Mouse (Mus musculus): ENCODE measurements around the gene Golga2.

Gene Golga2

GRCm38 (mm10) chr2:32287334-32287840 lies at the start of gene Golga2:
TSS of gene Golga2 (plus strand) at chr2:32287384.
- in situ Hi-C loops (cut with MboI, MseI) = no loop called here

DNA sequence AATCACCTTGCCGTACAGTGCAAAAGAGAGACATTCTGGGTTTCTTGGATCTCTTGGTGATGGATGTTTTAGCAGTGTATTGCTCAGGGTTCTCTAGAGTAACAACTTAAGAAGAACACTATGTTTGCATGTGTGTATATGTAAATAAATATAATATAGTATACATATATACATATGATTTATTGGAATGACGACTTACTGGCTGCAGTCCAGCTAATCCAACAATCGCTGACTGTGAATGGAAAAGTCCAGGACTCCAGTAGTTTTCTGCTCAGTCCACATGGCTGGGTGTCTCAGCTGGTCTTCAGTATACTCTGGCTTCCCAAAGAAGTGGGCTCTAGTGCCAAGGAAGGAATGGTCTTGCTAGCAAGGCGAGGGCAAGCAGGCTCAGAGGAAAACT lies 49.6 kb upstream of the Golga2 start:
- in situ Hi-C loops (cut with MboI, MseI) = no loop called here

DNA sequence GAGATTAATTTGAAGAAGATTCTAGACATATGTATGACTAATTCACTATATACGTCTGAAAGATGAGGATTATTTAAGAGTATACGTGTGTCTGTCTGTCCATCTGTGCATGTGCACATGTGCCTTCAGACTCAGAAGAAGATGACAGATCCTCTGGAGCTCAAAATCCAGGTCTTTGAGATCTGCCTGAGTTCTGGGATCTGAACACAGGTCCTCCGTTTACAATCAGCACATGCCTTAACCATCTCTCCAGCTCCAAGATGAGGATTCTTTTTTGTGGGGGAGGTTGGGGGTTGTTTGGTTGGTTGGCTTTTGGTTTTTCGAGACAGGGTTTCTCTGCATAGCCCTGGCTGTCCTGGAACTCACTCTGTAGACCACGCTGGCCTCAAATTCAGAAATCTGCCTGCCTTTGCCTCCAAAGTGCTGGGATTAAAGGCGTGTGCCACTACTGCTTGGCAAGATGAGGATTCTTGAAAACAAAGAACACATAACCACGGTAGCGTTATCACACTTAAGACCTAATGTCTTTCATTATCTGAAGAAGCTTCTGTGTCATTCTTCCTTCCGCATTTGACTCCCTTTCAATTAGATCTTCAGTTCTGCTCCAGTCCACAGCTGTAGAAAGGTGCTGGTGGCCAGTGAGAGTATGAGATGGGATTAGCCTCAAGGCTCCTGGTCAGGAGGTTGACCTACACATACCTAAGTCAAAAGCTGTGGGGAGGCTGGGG lies 48.3 kb upstream of the Golga2 start:
- in situ Hi-C loops (cut with MboI, MseI) = no loop called here

DNA sequence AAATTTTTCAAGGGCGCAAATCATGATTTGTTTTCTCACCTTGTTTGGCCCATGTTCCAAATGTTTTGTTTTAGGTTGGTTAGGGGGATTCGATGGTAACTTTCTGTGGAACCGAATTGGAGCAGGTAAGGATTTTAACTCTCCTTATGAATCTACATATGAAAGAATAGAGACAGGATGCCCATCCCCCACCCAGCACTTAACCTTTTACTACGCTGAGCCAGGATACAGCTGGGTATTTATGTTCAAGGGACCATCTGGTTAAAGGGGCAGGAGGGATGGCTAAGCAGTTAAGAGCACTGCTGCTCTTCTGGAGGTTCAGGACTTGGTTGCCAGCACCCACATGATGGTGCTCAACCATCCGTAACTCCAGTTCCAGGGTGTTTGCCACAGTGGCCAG lies 46.6 kb upstream of the Golga2 start:
- in situ Hi-C loops (cut with MboI, MseI) = no loop called here

- in situ Hi-C loops (cut with MboI, MseI) = no loop called here
These were observed 44.2 kb upstream of the Golga2 start for GRCm38 (mm10) chr2:32242986-32243385.

GRCm38 (mm10) chr2:32246741-32247140 lies 40.4 kb upstream of the Golga2 start:
- in situ Hi-C loops (cut with MboI, MseI) = no loop called here

- in situ Hi-C loops (cut with MboI, MseI) = no loop called here
These were observed 38.5 kb upstream of the Golga2 start for GRCm38 (mm10) chr2:32248377-32249361.

- in situ Hi-C loops (cut with MboI, MseI) = no loop called here
These were observed 35.2 kb upstream of the Golga2 start for GRCm38 (mm10) chr2:32251791-32252527.

- in situ Hi-C loops (cut with MboI, MseI) = no loop called here
These were observed 34.5 kb upstream of the Golga2 start for GRCm38 (mm10) chr2:32252658-32253057.

- in situ Hi-C loops (cut with MboI, MseI) = no loop called here
These were observed 33.8 kb upstream of the Golga2 start for GRCm38 (mm10) chr2:32253352-32253751.

DNA sequence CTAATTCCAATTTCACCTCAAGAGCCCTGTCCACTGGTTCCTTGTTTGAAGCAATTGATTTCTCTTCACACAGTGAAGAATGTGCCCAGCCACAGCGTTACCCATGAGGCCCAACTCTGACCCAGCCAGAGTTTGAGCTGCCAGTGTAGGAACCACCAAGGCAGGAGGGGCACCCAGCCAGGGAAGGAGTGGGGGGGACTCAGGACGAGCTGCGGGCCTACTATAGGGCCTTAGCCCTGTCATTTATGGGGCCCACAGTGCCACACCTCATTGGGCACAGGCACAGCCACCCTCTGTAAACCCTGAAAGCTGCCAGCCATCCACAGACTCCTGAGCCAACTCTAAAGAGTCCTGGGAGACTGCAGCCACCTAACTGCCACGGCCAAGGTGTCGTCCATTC lies 32.6 kb upstream of the Golga2 start:
- in situ Hi-C loops (cut with MboI, MseI) = no loop called here

- in situ Hi-C loops (cut with MboI, MseI) = no loop called here
These were observed 30.9 kb upstream of the Golga2 start for GRCm38 (mm10) chr2:32256273-32256672.

- in situ Hi-C loops (cut with MboI, MseI) = no loop called here
These were observed 28.2 kb upstream of the Golga2 start for GRCm38 (mm10) chr2:32258887-32259533.

GRCm38 (mm10) chr2:32259657-32260417 lies 27.3 kb upstream of the Golga2 start, which contains the start of gene Uck1:
TSS of gene Uck1 (minus strand) at chr2:32260159.
- in situ Hi-C loops (cut with MboI, MseI) = no loop called here

DNA sequence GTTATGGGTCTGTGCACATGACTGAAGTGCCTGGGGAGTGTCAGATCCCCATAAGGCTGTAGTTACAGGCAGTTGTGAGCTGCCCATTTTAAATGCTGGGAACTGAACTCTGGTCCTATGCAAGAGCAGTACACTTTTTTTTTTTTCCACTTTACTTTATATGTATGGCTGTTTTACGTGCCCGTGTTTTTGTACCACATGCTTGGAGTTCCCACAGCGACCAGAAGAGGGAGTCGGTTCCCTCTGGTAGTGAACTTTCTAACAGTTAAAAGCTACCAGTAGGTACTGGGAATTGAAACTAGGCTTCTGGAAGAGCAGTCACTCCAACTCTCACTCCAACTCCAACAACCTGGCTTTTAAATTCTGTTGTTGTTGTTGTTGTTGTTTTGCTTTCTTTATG lies 26.5 kb upstream of the Golga2 start:
- in situ Hi-C loops (cut with MboI, MseI) = no loop called here

GRCm38 (mm10) chr2:32275823-32276222 lies 11.4 kb upstream of the Golga2 start:
- in situ Hi-C loops (cut with MboI, MseI) = no loop called here

DNA sequence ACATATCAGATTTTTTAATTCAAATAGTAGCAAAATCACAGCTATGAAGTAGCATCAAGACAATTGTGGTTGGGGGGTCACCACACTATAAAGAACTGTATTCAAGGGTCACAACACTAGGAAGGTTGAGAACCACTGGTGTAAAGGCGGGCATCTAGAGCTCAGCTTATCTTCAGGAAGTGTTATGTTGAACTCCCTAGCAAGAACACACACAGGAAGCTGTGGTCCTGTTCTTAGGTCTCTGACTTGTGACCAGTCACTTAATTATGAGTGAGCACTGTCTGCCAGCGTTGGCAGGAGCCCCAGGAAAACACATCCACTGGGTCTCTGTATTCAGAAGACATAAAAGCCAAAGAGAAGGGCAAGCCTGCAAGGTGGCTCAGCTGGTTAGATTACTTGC lies 4.9 kb upstream of the Golga2 start:
- in situ Hi-C loops (cut with MboI, MseI) = no loop called here

DNA sequence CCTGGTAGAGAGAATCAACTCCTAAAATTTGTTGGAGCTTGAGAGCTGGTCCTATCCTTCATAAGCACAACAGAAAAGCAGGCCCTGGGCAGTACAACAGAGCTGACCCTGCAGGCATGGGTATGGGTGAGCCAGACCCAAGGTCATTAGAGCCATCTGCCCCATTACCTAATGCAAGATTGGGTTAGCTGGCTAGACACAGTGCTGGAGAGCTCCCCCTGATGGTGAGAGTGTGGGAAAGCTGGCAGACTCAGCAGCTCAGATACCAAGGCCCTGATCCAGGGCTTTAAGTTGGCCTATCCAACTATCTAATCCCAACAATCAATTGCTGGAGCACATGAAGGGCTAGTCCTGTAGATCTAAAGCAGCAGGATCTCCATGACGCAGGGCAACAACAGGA lies 4.5 kb upstream of the Golga2 start:
- in situ Hi-C loops (cut with MboI, MseI) = no loop called here

DNA sequence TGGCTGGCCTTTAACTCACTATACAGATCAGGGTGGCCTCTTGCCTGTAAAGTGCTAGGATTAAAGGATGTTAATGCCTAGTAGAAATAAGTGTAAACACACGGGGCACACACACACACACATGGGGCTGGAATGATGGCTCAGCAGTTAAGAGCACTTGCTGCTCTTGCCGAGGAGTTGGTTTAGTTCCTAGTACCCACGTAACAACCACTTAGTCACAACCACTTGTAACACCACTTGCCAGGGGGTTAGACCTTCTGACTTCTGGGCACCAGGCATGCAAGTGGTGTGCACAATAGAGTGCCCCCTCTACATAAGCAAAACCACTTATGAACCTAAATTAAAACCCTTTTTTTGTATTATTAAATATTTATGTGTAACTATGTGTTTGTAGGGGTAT lies 3.2 kb upstream of the Golga2 start:
- in situ Hi-C loops (cut with MboI, MseI) = no loop called here

DNA sequence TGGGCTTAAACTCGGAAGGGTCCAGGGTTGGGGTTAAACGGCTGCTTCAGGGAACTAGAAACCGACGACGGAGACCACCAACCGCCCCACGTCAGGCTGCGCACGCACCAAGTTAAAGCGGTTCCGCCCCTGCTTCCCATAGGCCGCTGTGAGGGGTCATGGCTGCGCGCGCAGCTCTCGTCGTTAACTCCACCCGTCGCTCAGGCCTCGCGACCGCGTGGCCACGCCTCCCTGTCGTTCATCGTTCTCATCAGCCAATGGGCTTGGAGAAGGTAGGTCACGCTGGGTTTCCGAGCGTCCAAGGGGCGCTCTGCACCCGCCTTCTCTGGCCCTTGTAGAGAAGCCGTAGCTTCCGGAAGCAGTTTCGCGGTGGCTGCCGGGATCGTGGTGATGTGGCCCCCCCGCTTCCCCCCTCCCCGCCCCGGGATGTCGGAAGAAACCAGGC lies 761 bp downstream of the Golga2 start, which contains the start of gene Swi5:
Swi5 (minus strand) TSS at position 153 of the 445 bp plus-strand sequence.
- in situ Hi-C loops (cut with MboI, MseI) = no loop called here

All from regulatory T cell (primary cell).